Mouse (Mus musculus) thymus, adult 2 months (tissue): ENCODE results near the gene Tmem164. TPM values are rescaled to one million over a fixed set of nuclear protein-coding genes. Genes with fewer than 3 reads are reported as not detected.

Source experiments
- DNase-seq: peaks from one replicate; pipeline ENCODE4 v3.0.0; 2021
- H3K27ac ChIP-seq: fragments of 200-500 bp; 2 replicates; pipeline ENCODE4 v1.5.1; 2012; ENCODE audit warnings: low read length, control low read depth; ENCODE audit not compliant: control insufficient read depth, insufficient read depth
- H3K27me3 ChIP-seq: fragments of 200-500 bp; 2 replicates; pipeline ENCODE4 v1.6.1; 2012; ENCODE audit warnings: mild to moderate bottlenecking, low read length, moderate library complexity, mixed read lengths; ENCODE audit not compliant: control insufficient read depth, insufficient read depth
- H3K36me3 ChIP-seq: fragments of 200-500 bp; 2 replicates; pipeline ENCODE4 v1.6.1; 2012; ENCODE audit warnings: mild to moderate bottlenecking, low read length, moderate library complexity; ENCODE audit not compliant: control insufficient read depth, insufficient read depth
- H3K4me1 ChIP-seq: fragments of 200-500 bp; replicated peaks from 2 replicates; pipeline ENCODE4 v1.6.1; 2012; ENCODE audit warnings: low read length; ENCODE audit not compliant: control insufficient read depth, insufficient read depth
- H3K4me3 ChIP-seq: fragments of 200-500 bp; 2 replicates; pipeline ENCODE4 v1.5.1; 2012; ENCODE audit warnings: mild to moderate bottlenecking, low read length, control low read depth, moderate library complexity; ENCODE audit not compliant: control insufficient read depth, insufficient read depth
- CTCF ChIP-seq: fragments of 200-500 bp; IDR thresholded peaks from 2 replicates; pipeline ENCODE4 v1.5.1; 2012; ENCODE audit warnings: mild to moderate bottlenecking, control low read depth, low read length, moderate library complexity, borderline replicate concordance; ENCODE audit not compliant: control insufficient read depth, poor library complexity, insufficient read depth; ENCODE audit errors: extremely low read depth
- POLR2A ChIP-seq: fragments of 200-500 bp; IDR thresholded peaks from 2 replicates; pipeline ENCODE4 v1.6.1; 2012; ENCODE audit warnings: mild to moderate bottlenecking, low read length, control low read depth, moderate library complexity; ENCODE audit not compliant: control insufficient read depth, poor library complexity, insufficient read depth; ENCODE audit errors: extremely low read depth
- WGBS: fragments of 180-500 bp; shearing (Covaris S2); methylation state at CpG from one replicate; pipeline ENCODE4 v1.1.7; 2018; 5-methylcytosine and 5-hydroxymethylcytosine counted together
- polyA plus RNA-seq: library from polyadenylated mRNA; depleted of rRNA; stranded (reverse); fragments of >200 nt; gene quantifications from 2 replicates; pipeline ENCODE4 v1.2.3, GENCODE M21; 2012

The Tmem164 gene
- polyA plus RNA-seq, 1 experiment: 44.6 TPM

- H3K4me3 ChIP-seq: no peak overlapping the region
- no peak for DNase-seq
- no peaks in the 10 kb centered on the region for H3K4me1 ChIP-seq
- no peaks in the 10 kb centered on the region for H3K36me3 ChIP-seq
- 82% methylated on average over 7 of the region's 7 CpGs for WGBS
- no peak overlapping the region for H3K27ac ChIP-seq
- TF ChIP-seq POLR2A: no peak
- no peak for TF ChIP-seq CTCF
- no peaks in the 10 kb centered on the region for H3K27me3 ChIP-seq
Observed at GRCm38 (mm10) chrX:142763337-142763736, 82.1 kb downstream of the Tmem164 start.

GRCm38 (mm10) chrX:142769698-142770097 is 88.5 kb downstream of the Tmem164 start:
- WGBS: 95% methylated on average over 6 of the region's 6 CpGs
- no peak for DNase-seq
- Histone ChIP-seq H3K36me3 (peaks cover 7% of the 10 kb centered on the region; the same call in 1 of the 2 replicates), H3K27me3 (no peaks in the 10 kb centered on the region), H3K27ac (no peak overlapping the region), H3K4me1 (no peaks in the 10 kb centered on the region), H3K4me3 (no peak overlapping the region)
- no peak for TF ChIP-seq CTCF
- no peak for TF ChIP-seq POLR2A

- no peak overlapping the region for H3K27ac ChIP-seq
- no peak for DNase-seq
- H3K4me1 ChIP-seq: no peaks in the 10 kb centered on the region
- 94% methylated on average over 4 of the region's 4 CpGs for WGBS
- H3K36me3 ChIP-seq: peaks cover 7% of the 10 kb centered on the region; the same call in 1 of the 2 replicates
- no peak overlapping the region for H3K4me3 ChIP-seq
- no peaks in the 10 kb centered on the region for H3K27me3 ChIP-seq
- TF ChIP-seq POLR2A: no peak
- TF ChIP-seq CTCF: no peak
Observed at GRCm38 (mm10) chrX:142773658-142774057, 92.5 kb downstream of the Tmem164 start.

- Histone ChIP-seq H3K36me3 (peaks cover 7% of the 10 kb centered on the region; the same call in 1 of the 2 replicates), H3K4me1 (no peaks in the 10 kb centered on the region), H3K27me3 (no peaks in the 10 kb centered on the region), H3K4me3 (no peak overlapping the region), H3K27ac (no peak overlapping the region)
- no peak for DNase-seq
- 91% methylated on average over 4 of the region's 4 CpGs for WGBS
- no peak for TF ChIP-seq POLR2A
- TF ChIP-seq CTCF: no peak
Observed at GRCm38 (mm10) chrX:142776131-142776530, 94.9 kb downstream of the Tmem164 start.

GRCm38 (mm10) chrX:142778638-142779037 is 97.4 kb downstream of the Tmem164 start:
- H3K36me3 ChIP-seq: peaks cover under 1% of the 10 kb centered on the region; the same call in 1 of the 2 replicates
- no peak overlapping the region for H3K27ac ChIP-seq
- H3K4me3 ChIP-seq: no peak overlapping the region
- TF ChIP-seq POLR2A (no peak), CTCF (no peak)
- DNase-seq: no peak
- 88% methylated on average over 6 of the region's 6 CpGs for WGBS
- H3K27me3 ChIP-seq: no peaks in the 10 kb centered on the region
- H3K4me1 ChIP-seq: no peaks in the 10 kb centered on the region

GRCm38 (mm10) chrX:142786160-142787052 is 105.2 kb downstream of the Tmem164 start:
- Histone ChIP-seq H3K27me3 (no peaks in the 10 kb centered on the region), H3K36me3 (no peaks in the 10 kb centered on the region), H3K27ac (no peak overlapping the region), H3K4me1 (no peaks in the 10 kb centered on the region), H3K4me3 (no peak overlapping the region)
- DNase-seq: no peak
- TF ChIP-seq CTCF (no peak), POLR2A (no peak)
- 98% methylated on average over 10 of the region's 10 CpGs for WGBS

- Histone ChIP-seq H3K27ac (no peak overlapping the region), H3K27me3 (no peaks in the 10 kb centered on the region), H3K4me1 (no peaks in the 10 kb centered on the region), H3K4me3 (no peak overlapping the region), H3K36me3 (no peaks in the 10 kb centered on the region)
- no peak for DNase-seq
- no peak for TF ChIP-seq CTCF
- TF ChIP-seq POLR2A: no peak
- WGBS: 31% methylated on average over 2 of the region's 2 CpGs
Observed at GRCm38 (mm10) chrX:142792185-142792584, 111.0 kb downstream of the Tmem164 start.
